Mouse (Mus musculus): ENCODE measurements around the gene Mylip. TPM values are rescaled to one million over a fixed set of nuclear protein-coding genes. Genes with fewer than 3 reads are reported as not detected.

Gene Mylip
- polyA plus RNA-seq, 1 experiment from 2014 or later: 6.6 TPM

Other genes with a start within 250 kb of the Mylip start
- gene Gmpr, start 117.7 kb downstream of the Mylip start, polyA plus RNA-seq (2015; fragmentation: Nextera tagmentation; extraction: Ambion mirVana): 25.0 and 33.8 TPM in 2 replicates

Measured in midbrain, embryonic 16.5 days (tissue).